Mouse (Mus musculus) right cerebral cortex, postnatal 36 days (tissue): ENCODE measurements around the gene Cdk10.
A peak's percentile ranks its signal among the peaks of the same experiment; 100 is the strongest.
"Not testable (repeated sequence)": the region's sequence is repeated elsewhere in the genome, so short reads cannot be mapped to it uniquely, and the experiment has no call there.

Experiments used
- DNase-seq, 2 experiments: peaks; one replicate each; pipeline ENCODE4 v3.0.0; 2022; ENCODE audit warnings: low spot score in 2 of 2, mixed read lengths in 1 of 2

Cdk10 gene

GRCm38 (mm10) chr8:123224278-123225266, at the start of gene Cdk10:
Gene Cdk10 (plus strand): TSS chr8:123224842.
- DNase-seq, result peak; percentile 91

- no peak for DNase-seq
These were observed 43.3 kb upstream of the Cdk10 start for GRCm38 (mm10) chr8:123181391-123181790.

- no peak for DNase-seq
These were observed 38.9 kb upstream of the Cdk10 start, which contains the start of gene Dpep1 for GRCm38 (mm10) chr8:123185566-123186409. Gene Dpep1 (plus strand): TSS chr8:123186242.

GRCm38 (mm10) chr8:123188006-123188405, 36.6 kb upstream of the Cdk10 start:
- DNase-seq, result no peak

- DNase-seq, result no peak
These were observed 35.8 kb upstream of the Cdk10 start for GRCm38 (mm10) chr8:123188841-123189240.

- peak; percentile 77 to 79 for DNase-seq
These were observed 34.0 kb upstream of the Cdk10 start for GRCm38 (mm10) chr8:123190678-123191077.

GRCm38 (mm10) chr8:123191908-123192307, 32.7 kb upstream of the Cdk10 start:
- no peak for DNase-seq

GRCm38 (mm10) chr8:123193771-123194170, 30.9 kb upstream of the Cdk10 start:
- DNase-seq, result no peak

GRCm38 (mm10) chr8:123197016-123197415, 27.6 kb upstream of the Cdk10 start:
- DNase-seq, result not testable (repeated sequence)

GRCm38 (mm10) chr8:123199864-123200263, 24.8 kb upstream of the Cdk10 start:
- no peak for DNase-seq

GRCm38 (mm10) chr8:123202288-123202687, 22.4 kb upstream of the Cdk10 start:
- peak in 1 of 2 experiments; percentile 28 for DNase-seq

GRCm38 (mm10) chr8:123203571-123203970, 21.1 kb upstream of the Cdk10 start:
- DNase-seq, result no peak

GRCm38 (mm10) chr8:123211876-123212275, 12.8 kb upstream of the Cdk10 start:
- no peak for DNase-seq

GRCm38 (mm10) chr8:123212321-123213117, 12.1 kb upstream of the Cdk10 start, which contains the start of the genes Chmp1a and Spata33:
Gene Chmp1a (minus strand): TSS chr8:123212763.
Gene Spata33 (plus strand): TSS chr8:123212832.
- DNase-seq, result peak; percentile 83 to 85

- DNase-seq, result no peak
These were observed 11.4 kb upstream of the Cdk10 start for GRCm38 (mm10) chr8:123213118-123213772.

GRCm38 (mm10) chr8:123215430-123215829, 9.2 kb upstream of the Cdk10 start:
- DNase-seq, result no peak

GRCm38 (mm10) chr8:123220917-123221316, 3.7 kb upstream of the Cdk10 start:
- no peak for DNase-seq

- DNase-seq, result peak in 1 of 2 experiments; percentile 62
These were observed 3.8 kb downstream of the Cdk10 start for GRCm38 (mm10) chr8:123228416-123228815.

- DNase-seq, result not testable (repeated sequence)
These were observed 5.7 kb downstream of the Cdk10 start for GRCm38 (mm10) chr8:123230326-123230725.

GRCm38 (mm10) chr8:123231742-123232141, 7.1 kb downstream of the Cdk10 start:
- no peak for DNase-seq

- DNase-seq, result no peak
These were observed 7.9 kb downstream of the Cdk10 start for GRCm38 (mm10) chr8:123232553-123232952.
